Mouse (Mus musculus): Measurements from ENCODE around the gene Npm1.
A peak's percentile ranks its signal among the peaks of the same experiment; 100 is the strongest.

Npm1 gene

DNA sequence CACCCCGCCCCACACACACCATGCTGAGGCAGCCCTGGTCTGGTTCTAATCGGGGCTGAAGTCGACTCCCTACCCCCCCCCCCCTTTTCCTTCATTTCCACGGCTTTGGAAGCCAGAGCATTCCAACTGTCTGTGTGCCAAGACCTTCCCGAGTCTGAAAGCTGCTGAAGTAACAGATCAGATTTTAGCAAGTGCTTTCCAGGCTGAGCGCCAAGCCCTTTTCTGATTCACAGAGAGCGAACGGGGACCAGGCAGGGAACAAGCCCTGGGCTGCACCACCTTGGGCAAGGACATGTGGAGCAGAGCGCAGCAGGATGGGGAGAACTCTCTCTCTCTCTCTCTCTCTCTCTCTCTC is 16.9 kb downstream of the Npm1 start:
- DNase-seq (ENCODE audit: low read depth, low spot score) = peak; percentile 91

DNA sequence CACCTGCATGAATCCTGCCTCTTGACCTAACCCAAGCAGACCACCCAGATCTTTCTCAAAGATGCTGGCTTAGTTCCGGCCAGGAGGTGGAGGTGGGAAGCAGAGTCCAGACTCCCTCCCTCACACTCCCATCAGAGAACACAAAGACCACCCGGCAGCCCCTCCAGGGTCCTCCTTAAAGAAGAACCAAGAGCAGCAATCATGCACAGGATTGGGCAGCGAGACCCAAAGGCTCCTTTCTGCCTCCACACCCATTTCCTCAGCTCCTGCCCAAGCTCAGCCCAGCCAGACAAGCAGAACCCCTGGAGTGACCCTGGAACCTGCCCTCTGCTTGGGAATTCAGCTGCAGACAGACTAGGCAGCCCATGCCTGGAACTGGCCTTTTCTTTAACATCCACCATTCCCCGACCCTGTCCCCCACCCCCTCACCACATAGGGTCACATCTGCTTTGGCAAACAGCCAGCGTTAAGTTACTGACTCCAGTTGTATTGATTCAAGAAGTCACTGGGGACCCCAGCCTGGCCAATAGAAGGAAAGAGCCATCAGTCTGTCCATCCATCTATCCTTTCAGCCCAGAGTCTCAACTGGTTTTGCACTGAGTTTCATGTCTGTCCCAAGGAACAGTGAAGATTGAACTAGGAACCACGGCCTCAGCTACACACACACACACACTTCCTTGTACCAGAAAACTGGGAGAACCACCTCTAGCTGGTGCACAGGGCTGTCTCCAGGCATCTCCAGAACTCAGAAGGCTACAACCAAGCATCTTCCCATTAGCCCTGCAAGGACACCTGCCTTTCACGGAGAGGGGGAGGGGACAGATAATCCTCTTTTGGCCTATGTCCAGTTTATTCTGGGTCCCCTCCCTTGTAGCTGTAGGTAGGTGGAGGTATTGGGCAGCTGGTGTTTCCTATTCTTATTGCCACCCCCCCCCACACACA is 17.5 kb downstream of the Npm1 start:
- no peak for DNase-seq (ENCODE audit: low read depth, low spot score)

GRCm38 (mm10) chr11:33143906-33144305 is 19.1 kb downstream of the Npm1 start:
- DNase-seq (ENCODE audit: low read depth, low spot score) = no peak

GRCm38 (mm10) chr11:33142801-33143200 is 20.2 kb downstream of the Npm1 start:
- peak; percentile 53 for DNase-seq (ENCODE audit: low read depth, low spot score)

DNA sequence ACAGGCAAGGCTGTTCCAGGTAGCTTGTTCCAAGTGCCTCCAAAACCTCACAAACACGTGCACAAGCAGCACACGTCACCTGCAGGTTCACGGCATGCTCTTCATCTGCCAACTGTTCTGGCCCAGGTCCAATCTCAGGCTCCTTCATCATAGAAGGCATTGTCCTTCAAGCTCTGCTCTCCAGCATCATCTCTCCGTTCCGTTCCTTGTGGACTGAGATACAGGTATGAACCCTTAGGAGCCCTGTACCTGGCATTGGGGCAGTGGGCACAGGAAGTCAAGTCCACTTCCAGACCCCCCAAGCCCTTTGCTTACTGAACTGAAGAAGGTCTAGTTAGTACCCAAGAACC is 22.9 kb downstream of the Npm1 start:
- no peak for DNase-seq (ENCODE audit: low read depth, low spot score)

- no peak for DNase-seq (ENCODE audit: low read depth, low spot score)
Observed at GRCm38 (mm10) chr11:33139458-33140110, 23.4 kb downstream of the Npm1 start.

DNA sequence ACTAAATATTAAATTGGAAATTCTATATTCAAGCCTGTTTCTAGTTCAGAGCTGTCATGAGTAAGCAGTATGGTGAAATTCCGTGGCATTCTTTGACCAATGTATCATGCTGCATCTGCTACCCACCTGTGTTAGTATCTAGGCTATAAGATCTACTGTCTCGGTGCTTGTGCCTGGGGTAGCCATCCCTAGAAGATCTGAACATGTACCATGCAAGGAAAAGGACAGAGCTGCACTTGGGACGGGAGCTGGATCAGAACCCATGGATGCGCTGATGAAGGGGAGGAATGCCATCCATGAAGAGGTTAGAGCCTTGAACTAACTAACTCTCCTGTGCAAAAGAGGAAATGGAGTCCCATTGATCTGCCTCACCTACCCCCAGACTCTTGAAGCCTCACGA is 24.3 kb downstream of the Npm1 start:
- no peak for DNase-seq (ENCODE audit: low read depth, low spot score)

DNA sequence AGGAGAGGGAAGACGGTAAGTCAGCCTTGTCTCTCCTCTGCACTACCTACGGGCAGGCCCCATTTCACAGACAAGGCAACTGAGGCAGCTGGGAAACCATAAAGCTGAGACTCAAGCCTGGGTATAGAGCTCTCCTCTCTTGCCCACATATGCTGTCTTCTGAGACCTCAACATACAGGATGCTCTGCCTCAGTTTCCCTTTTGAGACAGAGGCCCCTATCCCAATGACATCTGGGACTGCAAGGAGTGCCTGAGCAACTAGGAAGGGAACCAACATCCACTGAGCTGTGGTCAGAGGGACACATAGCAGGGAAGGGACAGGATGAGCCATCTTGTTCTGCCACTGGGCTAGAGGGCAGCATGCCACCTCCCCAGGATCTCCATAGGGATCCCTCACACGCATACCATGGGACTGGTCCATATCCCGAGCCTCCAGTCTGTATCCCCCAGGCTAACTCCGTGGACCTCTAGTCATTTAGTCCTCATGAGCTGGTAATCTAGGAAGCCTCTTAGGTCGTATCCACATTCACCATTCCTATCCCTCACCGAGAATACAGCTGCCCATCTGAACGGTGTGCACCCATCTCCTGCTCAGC is 28.5 kb downstream of the Npm1 start:
- DNase-seq (ENCODE audit: low read depth, low spot score) = no peak

GRCm38 (mm10) chr11:33132619-33133338 is 30.2 kb downstream of the Npm1 start:
- no peak for DNase-seq (ENCODE audit: low read depth, low spot score)

- DNase-seq (ENCODE audit: low read depth, low spot score) = peak; percentile 2
Observed at GRCm38 (mm10) chr11:33127058-33127457, 35.9 kb downstream of the Npm1 start.

GRCm38 (mm10) chr11:33122575-33123268 is 40.3 kb downstream of the Npm1 start:
- DNase-seq (ENCODE audit: low read depth, low spot score) = peak; percentile 13

DNA sequence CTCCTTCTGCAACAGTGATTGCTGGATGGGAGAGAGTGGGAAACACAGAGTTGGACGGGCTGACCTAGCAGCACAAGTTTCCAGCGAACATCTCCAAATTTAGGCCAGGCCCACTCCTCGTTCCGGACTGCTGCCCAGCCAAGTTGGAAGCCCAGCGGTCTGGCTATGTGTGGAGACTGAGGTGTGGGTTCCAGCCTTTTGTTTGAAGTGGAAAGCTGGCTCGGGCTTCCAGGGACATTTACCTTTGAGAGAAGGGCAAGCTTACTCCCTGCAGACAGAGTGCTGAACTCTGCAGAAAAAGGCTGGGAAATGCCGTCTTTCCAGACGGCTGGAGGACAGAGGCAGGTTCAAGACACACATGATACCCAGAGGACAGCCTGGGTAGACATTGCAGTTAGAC is 43.5 kb downstream of the Npm1 start:
- no peak for DNase-seq (ENCODE audit: low read depth, low spot score)

DNA sequence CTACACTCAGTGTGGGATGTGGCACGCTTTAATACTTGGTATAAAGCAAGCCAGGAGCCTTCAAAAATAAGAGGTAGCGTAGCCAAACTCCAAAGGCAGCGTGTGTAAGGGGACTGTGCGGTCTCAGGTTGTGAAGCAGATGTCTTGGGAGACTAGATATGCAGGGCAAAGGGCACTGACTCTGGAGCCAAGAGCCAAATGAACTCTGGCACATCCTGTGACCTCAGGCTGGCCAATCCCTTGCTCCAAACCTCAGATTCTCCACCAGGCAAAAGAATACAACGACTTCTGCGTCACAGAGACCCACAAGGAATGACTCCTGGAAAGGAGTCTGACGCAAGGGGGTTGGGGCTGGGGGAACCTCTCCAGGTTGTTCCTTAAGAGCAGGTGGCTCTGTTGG is 43.9 kb downstream of the Npm1 start:
- no peak for DNase-seq (ENCODE audit: low read depth, low spot score)

DNA sequence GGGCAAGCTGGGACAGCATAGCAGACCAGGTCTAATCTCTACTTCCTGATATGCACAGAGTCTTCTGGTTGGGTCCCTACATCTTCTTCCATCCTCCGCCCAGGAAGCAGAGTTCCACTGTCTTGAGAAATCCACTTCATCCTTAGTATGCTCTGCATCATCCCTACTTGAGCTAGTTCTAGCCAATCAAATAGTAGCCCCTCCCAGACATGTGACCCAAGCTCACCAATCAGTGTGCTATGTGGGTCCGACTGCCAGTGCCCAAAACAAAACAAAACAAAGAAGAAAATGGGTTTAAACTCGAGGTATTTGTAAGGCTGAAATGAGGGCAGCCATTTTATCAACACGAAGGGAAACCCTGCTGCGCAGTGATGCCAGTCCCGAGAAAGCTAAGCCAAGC is 44.5 kb downstream of the Npm1 start:
- no peak for DNase-seq (ENCODE audit: low read depth, low spot score)

- no peak for DNase-seq (ENCODE audit: low read depth, low spot score)
Observed at GRCm38 (mm10) chr11:33115796-33116195, 47.2 kb downstream of the Npm1 start.

GRCm38 (mm10) chr11:33112407-33112806 is 50.6 kb downstream of the Npm1 start:
- DNase-seq (ENCODE audit: low read depth, low spot score) = no peak

DNA sequence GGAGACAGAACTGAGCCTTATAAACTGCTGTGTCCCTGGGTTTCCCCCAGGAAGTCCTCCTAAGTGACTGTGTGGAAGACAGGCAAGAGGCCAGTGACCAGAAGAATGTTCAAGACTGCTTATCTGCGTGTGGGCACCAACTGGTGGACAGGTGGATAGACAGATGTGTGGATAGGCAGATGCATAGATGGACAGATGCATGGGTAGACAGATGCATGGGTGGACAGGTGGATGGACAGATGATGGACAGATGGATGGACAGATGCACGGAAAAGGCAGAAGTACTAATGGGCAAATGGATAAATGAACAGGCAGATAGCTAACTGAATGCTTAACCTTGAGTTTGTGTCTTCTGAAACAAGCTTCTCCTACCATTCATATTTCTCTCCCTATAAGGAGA is 52.9 kb downstream of the Npm1 start:
- no peak for DNase-seq (ENCODE audit: low read depth, low spot score)

DNA sequence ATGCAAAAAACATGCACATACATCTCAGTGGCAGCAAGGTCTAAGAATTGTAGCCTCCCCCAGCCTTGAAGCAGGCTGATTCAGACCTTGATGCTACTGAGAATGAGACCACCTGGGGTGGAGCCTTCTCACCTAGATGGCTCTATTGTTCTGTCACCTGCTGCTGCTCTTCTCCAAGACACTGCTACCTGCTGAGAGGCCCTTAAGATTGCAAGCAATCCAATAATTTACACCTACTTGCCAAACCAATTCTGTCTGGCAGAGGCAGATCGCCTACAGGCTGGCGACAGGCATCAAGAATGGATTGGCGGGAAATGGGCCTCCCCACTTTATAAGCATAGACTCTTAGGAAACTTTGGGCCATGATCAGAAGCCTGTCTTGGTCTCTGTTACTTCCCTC is 55.5 kb downstream of the Npm1 start:
- DNase-seq (ENCODE audit: low read depth, low spot score) = no peak

DNA sequence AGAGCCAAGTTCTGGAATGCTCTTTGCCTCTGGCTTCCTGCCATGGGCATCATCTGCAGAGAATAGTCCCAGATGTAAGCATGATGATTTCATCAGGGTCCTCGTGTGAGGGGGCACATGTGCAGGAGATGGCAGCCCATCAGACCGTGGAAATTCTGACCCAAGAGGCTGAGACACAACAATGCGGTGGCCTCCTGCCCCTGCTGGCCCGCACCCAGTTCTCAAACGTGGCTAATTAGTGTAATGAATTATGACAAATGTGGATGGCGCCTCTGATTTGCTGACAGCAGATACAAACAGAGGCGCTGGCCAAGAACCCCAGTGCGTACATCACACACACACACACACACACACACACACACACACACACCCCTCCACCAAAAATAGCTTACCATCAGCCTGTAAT is 58.1 kb downstream of the Npm1 start:
- DNase-seq (ENCODE audit: low read depth, low spot score) = peak; percentile 13

DNA sequence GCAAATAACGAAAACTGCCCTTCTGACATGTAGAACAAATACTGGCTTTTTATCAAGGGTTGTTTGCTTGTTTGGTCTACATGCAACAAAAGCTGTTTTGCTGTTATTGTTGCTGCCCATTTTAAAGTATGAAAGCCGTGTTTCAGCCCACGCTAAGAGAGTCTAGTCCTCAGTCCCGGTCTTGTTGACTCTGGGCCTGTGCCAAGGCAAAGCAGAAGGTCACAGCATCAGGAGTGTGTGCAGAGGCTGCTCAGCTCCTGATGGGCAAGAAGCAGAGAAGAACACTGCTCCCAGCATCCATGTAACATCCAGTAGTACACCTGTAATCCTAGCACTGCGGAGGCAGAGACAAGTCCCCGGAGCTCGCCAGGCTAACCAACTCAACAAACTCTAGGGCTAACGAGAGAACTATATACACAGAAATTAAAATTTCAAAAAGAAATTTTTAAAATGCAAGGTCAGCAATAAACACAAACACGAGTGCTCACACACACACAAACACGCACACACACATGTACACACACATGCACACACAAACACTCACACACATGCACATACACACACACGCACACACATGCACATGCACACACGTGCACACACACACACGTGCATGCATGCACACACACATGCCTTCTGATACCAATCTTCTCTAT is 59.6 kb downstream of the Npm1 start:
- DNase-seq (ENCODE audit: low read depth, low spot score) = no peak

Measured in 3T3-L1 (cell line).